Mouse (Mus musculus): ENCODE results near the gene Myh14. TPM values are rescaled to one million over a fixed set of nuclear protein-coding genes. Genes with fewer than 3 reads are reported as not detected.
"Not testable (repeated sequence)": the region's sequence is repeated elsewhere in the genome, so short reads cannot be mapped to it uniquely, and the experiment has no call there.

The Myh14 gene
- total RNA-seq (2021): 100 to 1,000 TPM in 1 of 2 experiments, 10 to 100 TPM in 1; 81.8 to 110 TPM

- intact Hi-C loops (cut with DNase I): no loop called here
- peak; percentile 77 for DNase-seq
Measured at GRCm38 (mm10) chr7:44670803-44671202, at the start of gene Myh14. Gene Myh14, minus strand, starts transcription at chr7:44670843.

GRCm38 (mm10) chr7:44709881-44710280, 39.2 kb upstream of the Myh14 start:
- DNase-seq: no peak
- intact Hi-C loops (cut with DNase I): loop anchor here (10.0 kb wide), 1 partner anchor 145 kb away; no protein-coding TSS in a partner anchor

- no peak for DNase-seq
- intact Hi-C loops (cut with DNase I): loop anchor here (10.0 kb wide), 1 partner anchor 144 kb away; no protein-coding TSS in a partner anchor
Measured at GRCm38 (mm10) chr7:44708574-44708973, 37.9 kb upstream of the Myh14 start, which contains the start of gene Izumo2. Gene Izumo2, plus strand, starts transcription at chr7:44708742.

- DNase-seq: not testable (repeated sequence)
- intact Hi-C loops (cut with DNase I): loop anchor here (10.0 kb wide), 1 partner anchor 143 kb away; no protein-coding TSS in a partner anchor
Measured at GRCm38 (mm10) chr7:44708093-44708492, 37.5 kb upstream of the Myh14 start.

GRCm38 (mm10) chr7:44707169-44707675, 36.6 kb upstream of the Myh14 start:
- DNase-seq: no peak
- intact Hi-C loops (cut with DNase I): loop anchor here (10.0 kb wide), 1 partner anchor 142 kb away; no protein-coding TSS in a partner anchor

GRCm38 (mm10) chr7:44706322-44706721, 35.7 kb upstream of the Myh14 start:
- intact Hi-C loops (cut with DNase I): loop anchor here (10.0 kb wide), 1 partner anchor 142 kb away; no protein-coding TSS in a partner anchor
- no peak for DNase-seq

- intact Hi-C loops (cut with DNase I): loop anchor here (10.0 kb wide), 1 partner anchor 140 kb away; no protein-coding TSS in a partner anchor
- DNase-seq: no peak
Measured at GRCm38 (mm10) chr7:44705086-44705485, 34.4 kb upstream of the Myh14 start.

GRCm38 (mm10) chr7:44704363-44704762, 33.7 kb upstream of the Myh14 start:
- intact Hi-C loops (cut with DNase I): loop anchor here (5.0 to 10.0 kb wide), 3 partner anchors 52 to 140 kb away; no protein-coding TSS in a partner anchor
- peak in 1 of 2 experiments; percentile 58 for DNase-seq

GRCm38 (mm10) chr7:44702985-44703384, 32.3 kb upstream of the Myh14 start:
- no peak for DNase-seq
- intact Hi-C loops (cut with DNase I): loop anchor here (5.0 to 10.0 kb wide), 3 partner anchors 51 to 138 kb away; no protein-coding TSS in a partner anchor

GRCm38 (mm10) chr7:44701921-44702320, 31.3 kb upstream of the Myh14 start:
- intact Hi-C loops (cut with DNase I): loop anchor here (2.0 to 10.0 kb wide), 4 partner anchors 33 to 137 kb away; no protein-coding TSS in a partner anchor
- no peak for DNase-seq

GRCm38 (mm10) chr7:44697980-44698379, 27.3 kb upstream of the Myh14 start:
- DNase-seq: no peak
- intact Hi-C loops (cut with DNase I): no loop called here

GRCm38 (mm10) chr7:44697191-44697710, 26.6 kb upstream of the Myh14 start:
- peak; percentile 67 to 68 for DNase-seq
- intact Hi-C loops (cut with DNase I): no loop called here

- intact Hi-C loops (cut with DNase I): no loop called here
- no peak for DNase-seq
Measured at GRCm38 (mm10) chr7:44695223-44695622, 24.6 kb upstream of the Myh14 start.

GRCm38 (mm10) chr7:44693427-44694175, 23.0 kb upstream of the Myh14 start:
- intact Hi-C loops (cut with DNase I): no loop called here
- no peak for DNase-seq

GRCm38 (mm10) chr7:44689331-44689730, 18.7 kb upstream of the Myh14 start:
- intact Hi-C loops (cut with DNase I): no loop called here
- no peak for DNase-seq

- intact Hi-C loops (cut with DNase I): no loop called here
- no peak for DNase-seq
Measured at GRCm38 (mm10) chr7:44688890-44689289, 18.2 kb upstream of the Myh14 start.

GRCm38 (mm10) chr7:44685531-44686402, 15.1 kb upstream of the Myh14 start:
- intact Hi-C loops (cut with DNase I): no loop called here

GRCm38 (mm10) chr7:44683656-44684055, 13.0 kb upstream of the Myh14 start:
- intact Hi-C loops (cut with DNase I): no loop called here
- DNase-seq: peak; percentile 23 to 54

More at GRCm38 (mm10) chr7:44685531-44686402, 15.1 kb upstream of the Myh14 start:
- peak; percentile 20 to 45 for DNase-seq

- intact Hi-C loops (cut with DNase I): no loop called here
- peak; percentile 17 to 40 for DNase-seq
Measured at GRCm38 (mm10) chr7:44676611-44677010, 6.0 kb upstream of the Myh14 start.

- intact Hi-C loops (cut with DNase I): no loop called here
- no peak for DNase-seq
Measured at GRCm38 (mm10) chr7:44676126-44676525, 5.5 kb upstream of the Myh14 start.
